Mouse (Mus musculus): ENCODE results near the gene Flad1.

DNA sequence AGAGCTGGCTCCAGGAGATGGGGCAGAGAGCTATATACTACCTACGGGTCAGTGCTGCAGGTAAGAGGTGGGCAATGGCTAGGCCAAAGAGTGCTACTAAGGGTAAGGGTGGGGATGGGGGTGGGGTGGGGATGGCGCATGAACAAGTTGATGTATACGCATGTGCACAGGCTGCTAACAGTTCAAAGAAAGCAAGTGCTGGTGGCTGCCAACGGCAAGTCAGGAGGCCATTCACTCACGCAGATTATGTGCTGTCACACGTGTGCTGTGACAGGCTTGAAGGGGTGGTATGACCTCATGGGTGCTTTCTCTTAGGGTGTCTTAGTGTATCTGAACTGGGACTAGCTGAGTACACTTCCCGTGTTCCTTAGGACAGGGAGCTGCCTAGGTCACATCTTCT lies 10.3 kb downstream of the Flad1 start:
- TF ChIP-seq CHD2 (IDR thresholded peaks at IDR 0.05; ENCODE audit: low read depth, low read length) (no peak), ZC3H11A (IDR thresholded peaks at IDR 0.05; ENCODE audit: borderline replicate concordance, low read depth, low read length) (no peak)

All from ES-E14 (cell line).